Mouse (Mus musculus): Measurements from ENCODE around the gene Psmc2. TPM values are rescaled to one million over a fixed set of nuclear protein-coding genes. Genes with fewer than 3 reads are reported as not detected.

The Psmc2 gene
- polyA plus RNA-seq, 1 experiment from 2014 or later = 183 TPM

- WGBS (ENCODE audit: insufficient replicate concordance) = 84% methylated on average over 6 of the region's 6 CpGs
Measured at GRCm38 (mm10) chr5:21776491-21776890, 8.6 kb upstream of the Psmc2 start.

DNA sequence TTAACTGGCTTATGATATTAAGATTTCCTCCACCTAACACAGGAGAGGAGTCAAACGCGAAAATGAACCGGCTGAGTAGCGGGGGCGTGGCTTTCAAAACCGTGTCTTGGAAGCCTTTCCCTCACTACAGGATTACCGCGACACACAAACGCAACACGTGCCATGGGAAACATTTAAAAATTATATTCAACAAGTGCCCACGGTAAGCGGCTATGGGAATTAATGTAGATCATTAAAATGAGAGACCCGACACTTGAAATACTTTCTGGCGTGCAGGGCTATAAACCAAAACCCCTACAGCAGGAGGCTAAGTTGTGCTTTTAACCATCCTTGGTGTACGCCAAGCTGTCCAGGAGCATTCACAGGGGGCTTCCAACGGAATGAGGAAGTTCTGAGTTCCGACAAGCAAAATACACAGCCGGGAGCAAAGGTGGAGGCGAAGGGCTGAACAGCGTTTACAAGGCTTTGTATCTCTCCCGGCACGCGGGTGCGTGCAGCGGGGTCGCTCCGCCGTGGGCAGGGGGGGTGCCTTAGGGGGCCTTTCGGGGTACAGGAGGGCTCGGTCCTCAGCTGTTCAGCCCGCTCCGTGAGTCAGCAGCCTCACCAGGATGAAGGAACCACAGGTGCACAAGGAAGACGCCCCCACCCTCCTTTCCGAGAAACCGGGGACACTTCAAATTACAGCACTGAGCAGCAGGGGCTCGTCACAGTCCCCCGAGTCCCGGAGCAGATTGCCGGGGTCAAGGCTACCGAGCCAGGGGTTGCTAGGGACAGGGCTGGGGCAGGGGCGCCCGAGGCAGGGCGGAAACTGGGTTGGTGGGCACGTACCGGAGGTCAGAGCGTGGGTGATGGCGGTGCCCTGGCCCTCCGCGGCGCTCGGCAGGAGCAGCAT, 676 bp upstream of the Psmc2 start:
- H3K27ac ChIP-seq = peak overlapping the region; percentile 81
- peaks cover 51% of the 10 kb centered on the region for H3K36me3 ChIP-seq
- H3K27me3 ChIP-seq = no peaks in the 10 kb centered on the region
- peaks cover 31% of the 10 kb centered on the region for H3K4me1 ChIP-seq (replicated peaks)
- H3K4me3 ChIP-seq (replicated peaks) = peak overlapping the region; percentile 87
- ATAC-seq (ENCODE audit: low read depth) (peak; percentile 45), DNase-seq (peak; percentile 34)
- peak overlapping the region; percentile 98 for H3K4me2 ChIP-seq
- no peaks in the 10 kb centered on the region for H3K9me3 ChIP-seq (replicated peaks)
- WGBS (ENCODE audit: insufficient replicate concordance) = under 1% methylated on average over 51 of the region's 51 CpGs
- H3K9ac ChIP-seq = peak overlapping the region; percentile 90

More at GRCm38 (mm10) chr5:21776491-21776890, 8.6 kb upstream of the Psmc2 start:
- Histone ChIP-seq H3K4me3 (replicated peaks) (no peak overlapping the region), H3K27ac (no peak overlapping the region), H3K4me1 (replicated peaks) (no peaks in the 10 kb centered on the region), H3K9me3 (replicated peaks) (no peaks in the 10 kb centered on the region), H3K4me2 (no peak overlapping the region), H3K27me3 (no peaks in the 10 kb centered on the region), H3K9ac (no peak overlapping the region), H3K36me3 (peaks cover 74% of the 10 kb centered on the region)
- DNase-seq = no peak
- no peak for ATAC-seq (ENCODE audit: low read depth)

- DNase-seq (no peak), ATAC-seq (ENCODE audit: low read depth) (no peak)
- Histone ChIP-seq H3K9ac (peak overlapping the region; percentile 6; the same call in 1 of the 2 replicates), H3K4me3 (replicated peaks) (peak overlapping the region; percentile 81), H3K27ac (peak overlapping the region; percentile 90), H3K4me2 (peak overlapping the region; percentile 76), H3K36me3 (peaks cover 41% of the 10 kb centered on the region), H3K4me1 (replicated peaks) (peaks cover 37% of the 10 kb centered on the region), H3K27me3 (no peaks in the 10 kb centered on the region), H3K9me3 (replicated peaks) (no peaks in the 10 kb centered on the region)
- 63% methylated on average over 7 of the region's 7 CpGs for WGBS (ENCODE audit: insufficient replicate concordance)
Measured at GRCm38 (mm10) chr5:21785776-21786175, 693 bp downstream of the Psmc2 start.

DNA sequence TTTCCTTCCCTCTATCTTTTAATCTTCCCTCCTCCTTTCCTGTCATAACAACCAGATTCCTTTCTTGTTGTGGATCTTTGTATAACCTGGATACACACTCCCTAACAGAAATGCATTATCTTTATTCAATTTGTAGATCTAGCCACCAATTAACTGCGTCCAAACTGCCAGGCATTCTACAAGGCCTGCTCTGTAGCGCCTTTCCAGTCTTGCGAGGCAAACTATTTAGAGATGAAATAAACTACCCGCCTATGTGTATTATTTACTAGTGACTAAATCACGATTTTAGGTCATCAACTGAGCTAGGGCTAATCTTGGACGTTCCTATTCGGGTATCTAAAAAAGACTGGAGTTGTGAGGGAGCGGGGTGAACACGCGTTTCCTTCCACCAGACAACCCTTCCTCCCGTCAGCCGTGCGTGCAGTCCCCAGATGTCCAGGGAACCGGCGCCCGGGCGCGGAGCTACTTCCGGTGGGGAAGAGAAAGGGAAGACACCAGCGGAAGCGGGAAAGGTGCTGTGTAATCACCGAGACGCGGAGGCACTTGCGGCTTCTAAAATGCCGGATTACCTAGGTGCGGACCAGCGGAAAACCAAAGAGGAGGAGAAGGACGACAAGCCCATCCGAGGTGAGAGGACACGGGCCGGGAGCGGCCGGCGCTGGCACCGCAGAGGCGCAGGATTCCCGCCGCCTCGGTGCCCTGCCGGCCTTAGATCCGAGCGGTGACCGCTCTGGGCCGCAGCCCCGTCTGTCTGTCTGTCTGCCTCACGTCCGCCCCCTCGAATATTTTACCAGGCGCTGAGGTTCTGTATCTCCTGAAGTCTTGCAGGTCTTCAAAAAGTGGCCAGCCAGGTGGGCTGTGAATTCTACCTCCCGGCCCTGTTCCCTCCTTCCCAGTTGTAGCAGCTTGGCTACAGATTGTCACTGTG, 1.4 kb downstream of the Psmc2 start:
- H3K4me1 ChIP-seq (replicated peaks) = peaks cover 37% of the 10 kb centered on the region
- peak overlapping the region; percentile 90 for H3K27ac ChIP-seq
- ATAC-seq (ENCODE audit: low read depth) = peak; percentile 81
- H3K9me3 ChIP-seq (replicated peaks) = no peaks in the 10 kb centered on the region
- peak; percentile 87 for DNase-seq
- H3K4me3 ChIP-seq (replicated peaks) = peak overlapping the region; percentile 81
- WGBS (ENCODE audit: insufficient replicate concordance) = 1% methylated on average over 51 of the region's 51 CpGs
- peaks cover 39% of the 10 kb centered on the region for H3K36me3 ChIP-seq
- H3K9ac ChIP-seq = peak overlapping the region; percentile 93
- H3K27me3 ChIP-seq = no peaks in the 10 kb centered on the region
- H3K4me2 ChIP-seq = peak overlapping the region; percentile 76

- Histone ChIP-seq H3K27me3 (no peaks in the 10 kb centered on the region), H3K4me1 (replicated peaks) (peaks cover 37% of the 10 kb centered on the region), H3K9me3 (replicated peaks) (no peaks in the 10 kb centered on the region), H3K9ac (peak overlapping the region; percentile 93), H3K4me2 (peak overlapping the region; percentile 76), H3K4me3 (replicated peaks) (peak overlapping the region; percentile 81), H3K27ac (peak overlapping the region; percentile 90), H3K36me3 (peaks cover 37% of the 10 kb centered on the region)
- WGBS (ENCODE audit: insufficient replicate concordance) = 24% methylated on average over 11 of the region's 11 CpGs
- no peak for DNase-seq
- ATAC-seq (ENCODE audit: low read depth) = no peak
Measured at GRCm38 (mm10) chr5:21787186-21788105, 2.4 kb downstream of the Psmc2 start.

- no peak for DNase-seq
- Histone ChIP-seq H3K9me3 (replicated peaks) (no peaks in the 10 kb centered on the region), H3K4me3 (replicated peaks) (peak overlapping the region; percentile 81; the same call in 1 of the 2 replicates), H3K4me1 (replicated peaks) (peaks cover 33% of the 10 kb centered on the region), H3K36me3 (peaks cover 28% of the 10 kb centered on the region; the same call in 1 of the 2 replicates), H3K27ac (no peak overlapping the region), H3K9ac (peak overlapping the region; percentile 11; the same call in 1 of the 2 replicates), H3K4me2 (peak overlapping the region; percentile 76), H3K27me3 (no peaks in the 10 kb centered on the region)
- WGBS (ENCODE audit: insufficient replicate concordance) = 60% methylated on average over 5 of the region's 5 CpGs
- ATAC-seq (ENCODE audit: low read depth) = no peak
Measured at GRCm38 (mm10) chr5:21789061-21789460, 4.0 kb downstream of the Psmc2 start.

- no peak for ATAC-seq (ENCODE audit: low read depth)
- peaks cover 48% of the 10 kb centered on the region for H3K36me3 ChIP-seq
- peaks cover 29% of the 10 kb centered on the region for H3K4me1 ChIP-seq (replicated peaks)
Measured at GRCm38 (mm10) chr5:21792166-21792565, 7.1 kb downstream of the Psmc2 start.

DNA sequence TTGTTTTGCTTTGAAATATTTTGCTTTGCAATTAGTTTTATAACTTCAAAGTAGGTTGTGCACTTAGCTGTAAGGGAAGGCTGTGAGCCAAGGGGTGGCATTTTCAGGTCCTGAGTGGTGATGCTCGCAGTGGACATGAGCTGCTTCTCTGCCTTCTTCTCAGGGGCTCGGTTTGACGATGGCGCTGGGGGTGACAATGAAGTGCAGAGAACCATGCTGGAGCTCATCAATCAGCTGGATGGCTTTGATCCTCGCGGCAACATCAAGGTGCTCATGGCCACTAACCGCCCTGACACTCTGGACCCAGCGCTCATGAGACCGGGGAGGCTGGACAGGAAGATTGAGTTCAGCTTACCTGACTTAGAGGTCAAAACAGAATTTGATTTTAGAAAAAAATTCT, 17.8 kb downstream of the Psmc2 start:
- H3K36me3 ChIP-seq = peaks cover 61% of the 10 kb centered on the region

More at GRCm38 (mm10) chr5:21792166-21792565, 7.1 kb downstream of the Psmc2 start:
- no peak overlapping the region for H3K4me2 ChIP-seq
- H3K9ac ChIP-seq = no peak overlapping the region
- no peak overlapping the region for H3K27ac ChIP-seq
- no peaks in the 10 kb centered on the region for H3K27me3 ChIP-seq
- no peak overlapping the region for H3K4me3 ChIP-seq (replicated peaks)
- no peaks in the 10 kb centered on the region for H3K9me3 ChIP-seq (replicated peaks)
- DNase-seq = no peak

DNA sequence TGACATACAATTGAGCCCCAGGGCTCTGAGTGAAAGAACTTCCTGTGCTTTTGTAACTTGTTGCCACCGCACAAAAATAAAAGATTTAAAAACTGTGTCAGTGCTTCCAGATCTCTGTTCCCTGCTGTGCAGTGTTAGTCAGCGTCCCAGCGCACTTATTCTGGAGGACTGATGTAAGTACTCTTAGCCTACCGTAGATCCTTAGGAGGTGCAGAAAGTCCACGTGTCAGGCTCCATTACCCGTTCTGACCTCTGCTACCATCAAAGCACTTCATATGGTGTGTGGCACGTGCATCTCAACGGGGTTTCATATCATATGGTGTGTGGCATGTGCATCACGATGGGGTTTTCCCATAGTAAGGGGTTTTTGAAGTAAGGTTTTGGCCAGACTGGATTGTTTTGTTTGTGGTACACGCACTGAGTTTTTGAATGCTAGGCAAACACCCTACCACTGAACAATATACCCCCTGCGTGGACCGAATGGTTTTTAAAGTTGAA, 18.7 kb downstream of the Psmc2 start:
- H3K4me2 ChIP-seq = no peak overlapping the region
- DNase-seq (no peak), ATAC-seq (ENCODE audit: low read depth) (no peak)
- 92% methylated on average over 12 of the region's 12 CpGs for WGBS (ENCODE audit: insufficient replicate concordance)
- H3K27ac ChIP-seq = no peak overlapping the region
- H3K4me1 ChIP-seq (replicated peaks) = no peaks in the 10 kb centered on the region
- H3K4me3 ChIP-seq (replicated peaks) = no peak overlapping the region
- no peaks in the 10 kb centered on the region for H3K27me3 ChIP-seq
- peaks cover 56% of the 10 kb centered on the region for H3K36me3 ChIP-seq
- H3K9me3 ChIP-seq (replicated peaks) = no peaks in the 10 kb centered on the region
- no peak overlapping the region for H3K9ac ChIP-seq

More for the DNA sequence above, 17.8 kb downstream of the Psmc2 start:
- Histone ChIP-seq H3K4me3 (replicated peaks) (no peak overlapping the region), H3K4me2 (no peak overlapping the region), H3K27me3 (no peaks in the 10 kb centered on the region), H3K27ac (no peak overlapping the region), H3K9me3 (replicated peaks) (no peaks in the 10 kb centered on the region), H3K4me1 (replicated peaks) (no peaks in the 10 kb centered on the region), H3K9ac (no peak overlapping the region)
- 92% methylated on average over 9 of the region's 9 CpGs for WGBS (ENCODE audit: insufficient replicate concordance)
- DNase-seq = no peak
- no peak for ATAC-seq (ENCODE audit: low read depth)

DNA sequence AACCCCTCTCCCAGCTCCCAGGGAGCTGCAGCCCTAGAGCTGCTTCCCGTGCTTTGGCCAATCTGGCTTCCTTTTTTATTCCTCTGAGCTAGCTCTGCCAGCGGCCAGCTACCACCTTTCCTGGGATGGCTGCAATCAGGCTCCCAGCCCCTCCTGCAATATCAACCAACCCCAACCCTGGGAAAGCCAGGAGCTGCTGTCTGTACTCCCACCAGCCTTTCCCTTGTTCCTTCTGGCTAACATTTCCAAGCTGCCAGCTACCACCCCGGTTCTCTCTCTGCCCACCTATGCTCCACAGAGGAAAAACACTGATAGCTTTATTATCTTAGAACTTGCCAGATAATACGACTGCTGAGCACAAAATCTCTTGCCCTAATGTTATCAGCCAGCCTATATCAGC, 19.8 kb downstream of the Psmc2 start:
- ATAC-seq (ENCODE audit: low read depth) (no peak), DNase-seq (no peak)
- Histone ChIP-seq H3K9ac (no peak overlapping the region), H3K27me3 (no peaks in the 10 kb centered on the region), H3K36me3 (peaks cover 46% of the 10 kb centered on the region), H3K27ac (no peak overlapping the region), H3K4me1 (replicated peaks) (no peaks in the 10 kb centered on the region), H3K4me3 (replicated peaks) (no peak overlapping the region), H3K4me2 (no peak overlapping the region), H3K9me3 (replicated peaks) (no peaks in the 10 kb centered on the region)
- 54% methylated on average over 4 of the region's 4 CpGs for WGBS (ENCODE audit: insufficient replicate concordance)

All from liver, embryonic 13.5 days (tissue).